Mouse (Mus musculus) right cerebral cortex, postnatal 4 days (tissue): ENCODE results near the gene Numb.
"Not testable (repeated sequence)": the region's sequence is repeated elsewhere in the genome, so short reads cannot be mapped to it uniquely, and the experiment has no call there.

Experiments
- DNase-seq: peaks from one replicate; pipeline ENCODE4 v3.0.0-alpha.2; 2022

Gene Numb

DNA sequence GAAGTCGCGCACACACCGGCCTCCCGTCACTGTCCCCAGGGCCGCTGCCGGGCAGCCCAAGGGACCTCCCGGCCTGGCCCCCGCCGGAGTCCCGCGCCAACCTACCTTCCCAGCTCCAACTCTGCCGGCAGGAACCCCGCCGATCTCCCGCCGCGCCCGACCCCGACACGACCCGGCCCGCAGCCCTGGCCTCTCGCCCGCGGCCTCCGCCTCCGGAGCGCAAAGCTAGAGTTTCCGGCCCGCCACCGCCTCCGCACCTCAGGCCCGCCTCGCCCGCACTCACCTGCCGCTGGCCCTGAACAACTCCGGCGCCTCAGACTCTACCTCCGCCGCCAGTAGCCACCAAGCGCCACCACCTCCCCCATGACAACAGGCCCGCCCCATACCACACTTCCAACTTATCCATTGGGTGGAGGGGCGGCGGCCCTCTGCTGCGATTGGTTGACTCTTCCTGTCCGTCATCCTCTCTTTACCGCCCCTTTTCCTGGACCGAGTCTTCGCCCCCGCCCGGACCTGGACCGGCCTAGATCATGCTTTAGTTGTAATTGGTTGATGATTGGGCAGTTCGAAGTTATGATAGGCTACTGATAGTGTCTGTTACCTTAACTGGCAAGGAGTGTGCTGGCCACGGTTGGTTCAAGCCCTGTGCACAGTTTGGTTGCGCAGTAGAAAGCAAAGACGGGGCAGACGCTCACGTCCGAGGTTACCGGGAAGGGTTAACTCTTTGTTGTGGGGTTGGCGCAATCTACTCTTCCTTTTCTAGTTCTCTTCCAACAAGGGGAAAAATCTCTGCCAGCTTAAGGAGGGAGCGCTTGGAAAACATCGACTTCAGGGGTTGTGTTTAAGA lies at the start of gene Numb:
Gene Numb (minus strand): TSS at position 400 of the 847 bp plus-strand sequence.
- DNase-seq = peak; percentile 93

DNA sequence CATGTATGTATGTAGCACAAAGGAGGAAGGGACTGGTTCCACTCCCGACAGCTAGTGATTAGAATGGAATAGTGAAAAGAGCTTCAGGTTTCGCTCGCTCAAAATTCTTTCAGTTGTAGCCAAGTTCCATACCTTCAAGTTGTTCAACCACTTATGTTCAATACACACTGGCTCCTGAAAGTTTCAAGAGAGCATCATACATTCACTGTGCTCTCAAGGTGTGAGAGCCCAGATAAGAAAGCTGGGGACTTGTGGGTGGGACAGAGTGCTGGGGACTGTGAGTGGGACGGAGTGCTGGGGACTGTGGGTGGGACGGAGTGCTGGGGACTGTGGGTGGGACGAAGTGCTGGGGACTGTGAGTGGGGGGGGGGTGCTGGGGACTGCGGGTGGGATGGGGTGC lies 43.5 kb upstream of the Numb start:
- DNase-seq = no peak

DNA sequence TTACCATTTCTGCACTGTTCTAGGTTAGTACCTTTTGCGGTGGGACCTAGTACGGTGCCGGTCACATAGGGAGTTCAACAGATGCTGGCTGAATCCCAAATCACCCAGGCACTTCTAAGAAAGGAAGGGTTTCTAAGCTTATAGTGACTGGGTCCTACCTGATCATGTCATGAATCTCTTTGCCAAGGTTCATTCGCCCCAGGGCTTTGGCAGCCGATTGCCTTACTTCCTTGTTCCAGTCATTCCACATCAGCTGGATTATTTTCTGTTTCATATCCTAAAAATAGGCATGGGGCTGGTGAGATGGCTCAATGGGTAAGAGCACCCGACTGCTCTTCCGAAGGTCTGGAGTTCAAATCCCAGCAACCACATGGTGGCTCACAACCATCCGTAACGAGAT lies 36.5 kb upstream of the Numb start:
- no peak for DNase-seq

DNA sequence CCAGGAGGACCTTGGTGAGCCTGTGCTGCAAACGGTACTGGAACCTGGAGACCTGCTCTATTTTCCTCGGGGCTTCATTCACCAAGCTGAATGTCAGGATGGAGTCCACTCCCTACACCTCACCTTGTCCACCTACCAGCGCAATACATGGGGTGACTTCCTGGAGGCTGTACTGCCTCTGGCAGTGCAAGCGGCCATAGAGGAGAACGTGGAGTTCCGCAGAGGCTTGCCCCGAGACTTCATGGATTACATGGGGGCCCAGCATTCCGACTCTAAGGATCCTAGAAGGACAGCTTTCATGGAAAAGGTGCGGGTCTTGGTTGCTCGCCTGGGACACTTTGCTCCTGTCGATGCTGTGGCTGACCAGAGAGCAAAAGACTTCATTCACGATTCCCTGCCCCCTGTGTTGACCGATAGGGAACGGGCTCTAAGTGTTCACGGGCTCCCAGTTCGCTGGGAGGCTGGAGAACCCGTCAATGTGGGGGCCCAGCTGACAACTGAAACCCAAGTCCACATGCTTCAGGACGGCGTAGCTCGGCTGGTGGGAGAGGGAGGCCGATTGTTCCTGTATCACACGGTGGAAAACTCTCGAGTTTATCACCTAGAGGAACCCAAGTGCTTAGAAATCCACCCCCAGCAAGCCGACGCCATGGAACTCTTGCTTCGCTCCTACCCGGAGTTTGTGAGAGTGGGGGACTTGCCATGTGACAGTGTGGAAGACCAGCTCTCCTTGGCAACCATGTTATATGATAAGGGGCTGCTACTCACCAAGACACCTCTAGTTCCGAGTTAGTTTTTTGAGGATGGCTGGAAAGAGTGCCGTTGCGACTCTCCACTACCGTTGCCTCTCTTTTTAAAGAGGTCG lies 30.2 kb upstream of the Numb start:
- DNase-seq = no peak

DNA sequence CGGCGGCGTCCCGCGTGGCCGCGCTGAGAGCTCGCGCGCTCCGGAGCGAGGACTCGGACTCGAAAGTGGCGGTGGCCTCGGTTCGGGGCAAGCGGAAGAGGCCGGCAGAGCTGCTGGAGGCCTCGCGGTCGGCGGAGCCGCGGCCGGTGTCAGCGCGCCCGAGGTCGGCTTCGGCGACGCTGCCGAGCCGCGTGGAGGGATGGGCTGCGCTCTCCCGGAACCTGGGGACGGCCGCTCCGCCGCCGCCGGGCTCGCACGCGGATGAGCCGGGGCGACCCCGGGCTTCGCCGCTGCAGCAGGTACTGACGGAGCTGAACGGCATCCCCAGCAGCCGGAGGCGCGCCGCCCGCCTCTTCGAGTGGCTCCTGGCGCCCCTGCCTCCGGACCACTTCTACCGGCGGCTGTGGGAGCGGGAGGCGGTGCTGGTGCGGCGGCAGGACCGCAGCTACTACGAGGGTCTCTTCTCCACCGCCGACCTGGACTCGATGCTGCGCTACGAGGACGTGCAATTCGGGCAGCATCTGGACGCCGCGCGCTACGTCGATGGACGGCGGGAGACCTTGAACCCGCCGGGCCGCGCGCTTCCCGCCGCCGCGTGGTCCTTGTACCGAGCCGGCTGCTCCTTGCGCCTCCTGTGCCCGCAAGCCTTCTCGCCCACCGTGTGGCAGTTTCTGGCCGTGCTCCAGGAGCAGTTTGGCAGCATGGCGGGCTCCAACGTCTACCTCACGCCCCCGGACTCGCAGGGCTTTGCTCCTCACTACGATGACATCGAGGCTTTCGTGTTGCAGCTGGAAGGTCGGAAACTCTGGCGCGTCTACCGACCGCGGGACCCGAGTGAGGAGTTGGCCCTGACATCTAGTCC lies 29.3 kb upstream of the Numb start:
- DNase-seq = peak; percentile 63

DNA sequence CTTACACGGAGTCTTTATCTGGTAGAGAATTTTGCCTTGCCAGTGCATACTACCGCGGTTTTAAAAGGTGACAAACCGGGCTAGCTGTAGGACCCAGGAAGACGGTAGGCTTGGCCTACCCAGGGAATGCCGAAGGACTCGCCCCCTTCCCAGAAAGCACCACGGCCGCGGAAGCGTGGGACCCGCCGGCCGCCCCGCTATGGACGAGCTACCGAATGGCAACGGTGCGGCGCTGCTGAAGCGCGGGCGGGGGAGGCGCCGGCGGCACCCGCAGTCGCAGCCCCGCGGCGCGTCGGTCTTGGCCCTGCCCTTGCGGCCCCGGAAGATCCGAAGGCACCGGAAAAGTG lies 28.7 kb upstream of the Numb start, which contains the start of gene Riox1:
Gene Riox1 (plus strand): TSS at position 116 of the 347 bp plus-strand sequence.
- DNase-seq = peak; percentile 78

DNA sequence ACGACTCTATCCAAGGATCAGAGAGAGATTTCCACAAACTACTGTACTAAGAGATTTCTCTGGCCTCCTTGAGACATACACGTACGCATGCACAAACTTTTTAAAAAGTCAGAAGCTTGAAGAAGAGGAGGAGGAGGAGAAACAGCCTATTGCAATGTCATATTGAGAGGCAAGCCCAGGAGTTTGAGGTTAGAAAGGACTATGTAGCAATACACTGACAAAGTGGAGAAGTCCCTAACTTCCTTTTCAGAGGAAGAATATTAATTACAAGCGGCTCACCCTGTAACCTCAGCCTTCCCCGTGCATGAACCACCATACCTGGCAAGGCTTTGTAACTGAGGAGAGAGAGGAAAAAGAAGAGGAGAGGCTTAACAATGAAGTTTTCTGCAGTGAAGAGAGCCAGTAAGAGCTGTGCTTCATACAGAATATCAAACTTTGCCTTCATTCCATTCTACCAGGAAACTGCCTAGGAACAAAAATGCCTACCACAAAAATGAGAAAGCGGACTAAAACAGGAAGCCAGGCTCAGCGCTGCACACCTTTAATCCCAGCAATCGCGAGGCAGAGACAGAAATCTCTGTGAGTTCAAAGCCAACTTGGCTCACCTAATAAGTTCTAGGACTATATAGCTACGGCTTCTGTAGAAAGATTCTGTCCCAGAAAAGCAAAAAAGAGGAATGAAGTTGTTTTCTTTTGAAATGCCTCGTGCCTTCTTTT lies 28.2 kb upstream of the Numb start:
- DNase-seq = no peak

DNA sequence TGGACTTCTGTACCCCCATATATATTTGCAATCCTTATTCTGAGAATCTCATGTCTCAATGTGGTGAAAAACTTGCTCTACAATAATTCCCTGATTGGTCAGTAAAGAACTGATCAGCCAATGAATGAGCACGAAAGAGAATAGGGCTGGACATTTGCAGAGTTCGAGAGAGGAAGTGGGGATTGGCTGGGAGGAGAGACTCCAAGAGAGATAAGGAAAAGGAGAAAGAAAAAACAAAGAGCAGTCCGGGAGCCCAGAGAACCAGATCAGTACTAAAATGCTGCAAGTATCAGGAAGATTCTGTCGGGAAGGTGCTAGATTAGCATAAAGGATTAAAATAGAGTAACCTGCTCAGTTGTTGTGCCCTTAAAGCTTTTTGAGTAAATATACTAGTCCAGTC lies 27.3 kb upstream of the Numb start:
- no peak for DNase-seq

DNA sequence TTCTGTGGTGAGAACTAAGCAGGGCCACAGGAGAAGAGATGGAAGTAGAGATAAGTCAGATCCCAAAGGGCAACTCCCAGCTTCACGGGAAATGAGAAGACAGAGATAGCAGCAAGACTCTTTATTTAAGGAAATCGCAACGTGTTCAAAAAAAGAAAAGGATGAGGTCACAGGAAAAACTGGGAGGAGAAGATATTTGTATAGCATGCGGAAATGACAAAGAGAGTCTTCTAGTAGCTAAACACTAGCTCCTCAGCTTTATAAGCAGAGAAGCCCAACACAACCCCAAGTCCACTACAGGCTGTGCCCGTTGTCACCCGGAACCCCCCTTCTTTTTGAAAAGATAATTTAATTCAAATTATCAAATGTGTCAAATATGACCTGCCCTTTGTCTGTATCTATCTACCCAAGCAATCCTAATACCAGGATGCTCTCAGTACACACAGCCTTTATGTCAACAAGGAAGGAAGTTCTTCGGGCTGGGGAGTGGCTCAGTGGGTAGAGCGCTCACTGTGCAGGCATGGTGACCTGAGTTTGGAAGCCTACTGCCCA lies 25.6 kb upstream of the Numb start:
- DNase-seq = no peak

DNA sequence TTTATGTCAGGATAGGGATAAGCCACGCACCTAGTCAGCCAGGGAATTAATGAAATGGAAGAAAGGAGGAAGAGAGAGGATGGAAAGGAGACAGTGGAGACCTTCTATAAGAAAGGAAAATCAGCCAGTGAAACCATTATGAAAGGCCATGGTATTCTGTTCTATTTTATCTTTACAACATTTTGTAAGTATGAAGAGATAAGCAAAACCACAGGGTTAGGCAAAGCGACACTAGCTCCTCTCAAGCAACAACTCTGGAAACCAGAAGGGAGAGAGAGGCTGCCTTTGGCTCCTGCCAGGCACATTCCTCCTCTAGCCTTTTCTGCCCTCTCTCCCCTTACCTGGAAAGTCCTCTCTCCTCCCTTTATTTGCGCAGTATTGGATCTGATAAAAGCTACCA lies 20.2 kb upstream of the Numb start:
- DNase-seq = no peak

DNA sequence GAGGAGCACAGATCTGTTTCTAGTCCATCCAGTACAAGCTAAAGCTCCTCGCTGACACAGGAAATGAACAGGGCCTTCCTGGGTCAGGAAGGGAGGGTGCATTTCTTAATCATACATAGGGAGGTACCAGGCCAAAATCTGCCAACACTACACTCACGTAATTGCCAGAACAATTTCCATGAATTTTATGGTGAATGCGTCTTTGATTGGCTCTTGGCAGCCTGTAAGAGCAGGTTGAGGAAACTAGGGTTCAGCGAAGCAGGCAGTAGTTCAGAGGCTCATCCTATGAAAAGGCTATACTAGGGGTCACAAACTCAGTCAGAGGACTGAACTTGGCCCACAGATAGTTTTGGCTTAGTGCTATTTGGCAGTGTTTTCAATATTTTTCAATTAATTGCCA lies 18.3 kb upstream of the Numb start:
- DNase-seq = no peak

DNA sequence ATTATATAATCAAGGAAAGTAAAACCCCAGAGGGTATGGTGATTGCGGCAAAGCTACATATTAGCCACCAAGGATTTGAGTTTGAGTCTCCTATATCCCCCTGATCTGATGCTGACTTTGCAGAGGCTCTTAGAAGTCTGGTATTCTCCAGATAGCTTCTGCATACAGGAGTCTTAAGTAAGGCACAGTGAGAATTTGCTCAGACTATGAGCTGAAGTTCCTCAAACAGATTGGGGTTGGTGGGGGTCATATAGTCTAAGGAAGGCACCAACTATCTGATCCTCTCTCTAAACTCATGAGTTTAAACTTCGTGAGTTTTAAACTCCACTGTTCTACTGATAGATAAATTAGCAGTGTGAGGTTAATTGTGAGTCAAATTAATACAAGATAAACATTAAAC lies 17.6 kb upstream of the Numb start:
- no peak for DNase-seq

DNA sequence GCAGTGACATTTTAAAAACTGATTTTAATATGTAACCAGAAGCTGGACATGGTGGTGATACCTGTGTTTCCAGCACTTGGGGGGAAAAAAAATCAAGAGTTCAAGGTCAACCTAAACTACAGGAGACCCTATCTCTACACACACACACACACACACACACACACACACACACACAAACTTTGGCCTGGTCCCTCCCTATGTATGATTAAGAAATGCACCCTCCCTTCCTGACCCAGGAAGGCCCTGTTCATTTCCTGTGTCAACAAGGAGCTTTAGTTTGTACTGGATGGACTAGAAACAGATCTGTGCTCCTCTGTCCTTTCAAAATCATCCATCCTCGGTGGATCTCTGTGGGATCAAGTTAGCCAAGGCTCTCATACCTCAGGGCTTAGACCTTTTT lies 16.9 kb upstream of the Numb start:
- DNase-seq = not testable (repeated sequence)

DNA sequence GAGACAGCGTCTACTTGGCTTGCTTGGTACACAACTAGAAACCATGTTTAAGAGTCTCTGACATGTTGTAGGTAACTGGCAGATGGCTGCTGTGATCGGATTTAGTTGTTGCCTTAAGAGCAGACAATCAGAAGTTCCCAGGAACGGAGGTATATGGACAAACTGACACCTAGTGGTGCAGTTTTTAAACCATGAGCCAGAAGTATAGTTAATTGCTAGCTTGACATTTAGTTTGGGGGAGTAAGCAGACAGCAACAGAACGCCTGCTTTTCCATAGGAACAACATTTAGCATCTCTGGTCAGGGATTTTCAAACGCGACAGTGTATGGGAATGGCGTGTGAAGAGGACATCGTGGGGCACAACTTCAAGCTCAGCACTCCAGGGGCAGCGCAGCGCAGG lies 15.9 kb upstream of the Numb start:
- no peak for DNase-seq

DNA sequence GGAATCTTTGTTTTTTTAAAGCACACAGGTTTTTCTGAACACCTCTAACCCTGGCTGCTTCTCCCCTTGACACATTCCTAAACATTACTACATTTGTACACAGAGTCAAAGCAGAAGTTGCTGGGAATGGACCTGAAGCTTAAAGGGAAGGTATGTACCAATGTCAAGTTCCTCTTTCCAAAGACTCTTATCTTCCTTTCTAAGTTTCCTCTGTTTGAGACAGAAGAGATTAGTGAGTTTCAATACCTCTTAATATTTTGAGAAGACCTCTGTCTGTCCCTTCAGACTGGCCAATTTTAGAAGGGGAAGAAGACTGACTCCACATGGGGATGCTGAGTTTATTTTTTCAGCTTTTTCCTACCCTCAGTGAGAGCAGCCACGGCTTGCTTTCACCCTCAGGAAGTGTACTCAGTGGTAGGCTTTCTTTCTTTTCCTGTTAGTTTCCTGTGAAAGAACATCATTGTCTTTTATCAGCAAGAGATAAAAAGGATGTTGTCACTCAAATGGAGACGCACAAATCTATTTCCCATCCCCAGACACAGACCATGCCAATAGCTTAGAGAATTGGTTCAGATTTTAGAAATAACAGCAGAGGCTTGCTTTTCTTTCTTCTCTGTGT lies 7.6 kb upstream of the Numb start:
- DNase-seq = no peak

DNA sequence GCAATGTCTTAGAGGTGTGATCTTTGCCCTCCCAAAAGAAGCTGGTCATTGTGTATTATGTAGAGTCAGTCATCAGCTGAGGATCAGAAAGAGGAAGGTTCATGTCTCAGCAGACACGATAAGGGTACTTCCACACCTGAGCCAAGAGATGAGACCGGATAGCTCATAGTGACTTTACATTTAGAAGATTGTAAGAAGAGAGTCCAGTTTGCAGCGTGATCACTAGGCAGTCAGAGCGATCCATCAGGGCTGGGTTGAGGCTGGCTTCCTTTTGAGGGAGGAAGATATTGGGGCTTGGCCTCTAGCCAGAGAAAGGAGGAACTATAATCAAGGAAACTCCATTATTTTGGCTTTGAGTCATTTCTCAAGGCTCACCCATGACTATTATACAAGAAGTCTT lies 6.0 kb upstream of the Numb start:
- DNase-seq = no peak

DNA sequence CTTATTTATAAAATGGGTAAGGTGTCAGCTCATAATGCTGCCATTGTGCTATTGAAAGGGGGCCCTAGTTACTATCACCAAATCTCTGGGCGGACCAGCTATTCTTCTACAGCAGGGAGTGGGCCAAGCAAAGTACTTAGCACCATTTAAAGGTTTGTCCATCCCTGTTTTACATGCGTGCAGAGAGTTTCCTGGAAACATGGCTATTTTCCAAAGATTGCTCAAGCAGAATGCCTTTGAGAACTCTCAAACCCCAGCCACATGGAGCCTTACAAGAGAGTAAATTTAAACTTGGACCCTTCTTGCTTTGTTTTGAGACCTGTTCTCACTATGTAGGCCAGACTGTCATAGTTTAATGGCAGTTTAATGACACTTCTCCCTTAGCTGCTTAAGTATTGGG lies 4.3 kb upstream of the Numb start:
- DNase-seq = no peak

DNA sequence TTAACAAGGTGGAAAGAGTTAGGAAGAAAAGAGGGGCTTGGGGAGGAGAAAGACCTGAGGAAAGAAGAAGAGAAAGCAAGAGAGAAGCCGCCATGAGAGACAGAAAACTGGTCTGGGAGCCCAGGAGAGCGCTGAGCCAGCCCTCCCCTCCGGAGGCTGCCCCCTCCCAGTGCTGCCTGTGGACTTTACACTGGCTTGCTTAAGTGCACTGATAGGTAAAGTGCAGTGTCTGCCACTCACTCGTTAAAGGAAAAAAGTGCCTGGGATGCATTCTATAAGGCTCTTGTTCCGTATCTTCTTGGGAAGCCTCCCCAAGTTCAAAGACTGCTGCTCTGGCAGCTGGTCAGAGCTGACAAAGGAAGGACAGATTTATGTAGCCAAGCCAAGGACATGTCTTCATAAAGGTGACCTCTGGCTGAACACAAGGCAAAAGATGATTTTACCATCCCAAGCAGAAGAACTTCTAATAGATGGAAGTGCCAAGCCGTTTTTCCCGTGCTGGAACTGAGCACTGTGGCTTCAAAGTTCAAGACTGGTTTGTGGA lies 3.5 kb upstream of the Numb start:
- no peak for DNase-seq

DNA sequence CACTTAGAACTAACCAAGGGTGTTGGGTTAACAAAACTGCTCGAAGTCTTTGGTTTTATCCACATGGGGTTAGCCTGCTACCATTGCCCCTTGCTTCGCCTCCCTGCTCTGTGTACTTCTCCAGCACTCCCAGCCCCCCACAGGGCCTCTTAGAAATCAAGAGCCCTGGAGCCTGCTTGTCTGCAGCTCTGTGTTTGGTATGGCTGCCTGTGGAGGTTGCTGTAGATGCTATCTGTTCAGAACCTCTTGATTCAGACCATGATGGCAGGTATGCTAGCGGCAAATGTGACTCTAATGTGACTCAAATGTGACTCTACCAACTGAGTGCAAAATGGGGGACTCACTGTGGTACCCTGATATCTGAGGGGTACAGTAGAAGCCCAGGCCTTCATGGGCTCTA lies 2.6 kb upstream of the Numb start:
- DNase-seq = no peak

DNA sequence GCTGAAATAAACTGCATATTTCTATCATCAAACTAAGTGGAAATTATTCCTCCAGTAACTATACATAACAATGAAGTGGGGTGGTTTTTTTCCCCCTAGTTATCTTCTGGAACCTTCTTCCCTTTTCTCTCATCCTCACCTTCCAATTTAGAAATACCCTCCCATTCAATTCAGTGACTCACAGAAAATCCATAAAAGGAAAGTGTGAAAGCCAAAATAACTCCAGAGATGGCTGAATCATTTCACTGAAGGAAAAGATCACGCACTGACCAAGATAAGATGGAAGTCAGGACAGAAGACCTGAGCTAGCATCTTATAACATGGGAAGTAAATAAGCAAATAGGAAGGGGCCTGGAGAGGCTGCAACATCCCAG lies 1.7 kb upstream of the Numb start:
- DNase-seq = no peak

DNA sequence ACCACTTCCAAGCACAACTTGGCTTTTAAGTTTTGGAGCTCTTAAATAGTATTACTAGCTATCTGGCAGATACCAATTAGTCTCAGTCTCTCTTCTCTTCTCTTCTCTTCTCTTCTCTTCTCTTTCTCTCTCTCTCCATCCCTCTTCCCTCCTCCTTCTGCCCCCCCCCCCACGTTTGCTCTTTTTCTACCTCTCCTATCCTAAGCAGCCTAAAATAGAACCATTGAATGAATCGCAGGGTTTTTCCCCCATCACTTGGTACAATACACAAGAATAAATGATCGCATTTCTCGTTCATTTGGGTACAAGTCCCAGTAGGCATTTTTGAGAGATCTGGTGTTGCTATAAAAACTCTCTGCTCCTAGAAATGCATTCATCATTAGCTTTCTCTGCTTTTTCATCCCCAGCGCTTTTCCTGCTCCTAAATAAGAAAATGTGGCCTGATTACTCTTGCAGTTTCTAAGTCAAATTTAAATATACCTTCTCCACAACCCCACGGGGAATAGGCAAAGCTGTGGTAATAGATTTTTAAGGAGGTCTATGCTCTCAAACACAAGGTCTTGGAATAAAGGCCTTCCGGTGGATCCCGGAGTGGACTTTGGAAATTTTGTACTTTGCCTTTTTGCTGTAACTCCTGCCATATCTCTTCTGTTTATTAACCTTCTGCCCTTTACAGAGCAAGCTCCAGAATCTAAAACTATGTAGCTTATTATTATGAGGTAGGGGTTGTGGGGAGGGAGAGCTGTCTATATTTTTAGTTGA lies 1.2 kb upstream of the Numb start:
- DNase-seq = no peak
